Mouse (Mus musculus) testis, adult 2 months (tissue): Measurements from ENCODE around the gene Lgmn.

Experiments
- CTCF ChIP-seq: fragments of 200-500 bp; IDR thresholded peaks from 2 replicates; pipeline ENCODE4 v1.5.1; 2012; ENCODE audit warnings: low read depth, mild to moderate bottlenecking, inconsistent platforms, low read length, moderate library complexity; ENCODE audit not compliant: control insufficient read depth, insufficient read depth, insufficient replicate concordance
- POLR2A ChIP-seq: fragments of 200-500 bp; IDR thresholded peaks from 2 replicates; pipeline ENCODE4 v1.6.1; 2012; ENCODE audit warnings: low read depth, mild to moderate bottlenecking, inconsistent platforms, low read length, moderate library complexity; ENCODE audit not compliant: control insufficient read depth

- TF ChIP-seq POLR2A = no peak
- no peak for TF ChIP-seq CTCF
Observed at GRCm38 (mm10) chr12:102422065-102422464, 17.5 kb downstream of the Lgmn start.
